Mouse (Mus musculus) liver, postnatal 0 days (tissue): ENCODE results near the gene Scamp3.

Source experiments
- CTCF ChIP-seq: sonication (generic); IDR thresholded peaks from 2 replicates; pipeline ENCODE4 v1.5.1; 2016; ENCODE audit warnings: antibody characterized with exemption, low read depth
- EP300 ChIP-seq: IDR thresholded peaks from 2 replicates; pipeline ENCODE4 v1.6.1; 2016; ENCODE audit warnings: antibody characterized with exemption, low read depth, mild to moderate bottlenecking

DNA sequence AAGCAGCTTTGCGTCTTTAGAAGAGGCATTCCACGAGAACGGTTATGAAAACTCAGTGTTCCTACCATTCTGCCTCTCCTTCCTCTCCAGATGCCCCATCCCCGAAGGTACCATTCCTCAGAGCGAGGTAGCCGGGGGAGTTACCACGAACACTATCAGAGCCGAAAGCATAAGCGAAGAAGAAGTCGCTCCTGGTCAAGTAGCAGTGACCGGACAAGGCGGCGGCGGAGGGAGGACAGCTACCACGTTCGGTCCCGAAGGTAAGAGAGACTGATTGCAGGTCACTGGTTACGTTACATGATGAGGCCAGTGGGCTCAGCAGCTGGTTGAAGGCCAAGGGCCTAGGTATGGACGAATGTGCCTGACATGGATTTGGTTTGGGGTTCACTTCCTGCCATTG lies 10.3 kb upstream of the Scamp3 start:
- TF ChIP-seq CTCF: no peak
- TF ChIP-seq EP300: no peak
